Mouse (Mus musculus) kidney, adult 11 months (tissue): Measurements from ENCODE around the gene Arhgap4.

Source experiments
- DNase-seq: peaks from one replicate; pipeline ENCODE4 v3.0.0; 2022

The Arhgap4 gene

DNA sequence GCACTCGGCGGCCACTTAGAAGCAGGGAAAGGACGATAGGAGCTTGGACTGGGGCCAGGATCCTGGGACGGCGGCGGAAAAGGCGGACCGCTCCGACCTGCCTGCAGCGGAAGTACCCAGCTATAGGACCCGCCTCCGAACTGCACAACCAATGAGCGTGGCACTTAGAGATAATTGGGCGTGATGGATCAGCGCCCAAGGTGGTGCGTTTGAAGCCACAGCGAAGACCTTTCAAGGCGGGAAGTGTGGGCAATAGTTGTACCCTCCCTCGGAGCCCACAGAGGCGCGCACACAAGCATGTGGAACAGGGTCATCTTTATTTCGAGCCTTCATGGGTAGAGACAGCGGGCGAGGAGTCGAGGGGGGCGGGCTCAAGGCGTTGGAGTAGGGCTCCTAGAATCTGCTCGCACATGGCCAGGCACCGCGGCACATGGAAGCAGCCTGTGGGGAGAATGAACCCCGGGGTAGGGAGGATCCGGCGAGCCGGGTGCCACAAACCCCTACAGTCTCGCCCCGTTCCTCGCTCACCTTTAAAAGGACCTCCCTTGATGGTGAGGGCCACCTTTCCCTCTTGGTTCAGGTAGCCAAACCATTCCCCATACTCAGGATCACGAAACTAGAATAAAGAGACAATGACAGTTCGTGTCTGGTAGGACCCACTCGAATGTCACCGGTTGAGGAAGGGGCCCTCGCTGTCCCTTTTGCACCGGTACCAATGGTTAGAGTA lies at the start of gene Arhgap4, which contains the start of gene Naa10:
TSS of gene Arhgap4 (minus strand) at position 48 of the 727 bp plus-strand sequence.
TSS of gene Naa10 (minus strand) at position 122 of the 727 bp plus-strand sequence.
- peak; percentile 89 for DNase-seq

DNA sequence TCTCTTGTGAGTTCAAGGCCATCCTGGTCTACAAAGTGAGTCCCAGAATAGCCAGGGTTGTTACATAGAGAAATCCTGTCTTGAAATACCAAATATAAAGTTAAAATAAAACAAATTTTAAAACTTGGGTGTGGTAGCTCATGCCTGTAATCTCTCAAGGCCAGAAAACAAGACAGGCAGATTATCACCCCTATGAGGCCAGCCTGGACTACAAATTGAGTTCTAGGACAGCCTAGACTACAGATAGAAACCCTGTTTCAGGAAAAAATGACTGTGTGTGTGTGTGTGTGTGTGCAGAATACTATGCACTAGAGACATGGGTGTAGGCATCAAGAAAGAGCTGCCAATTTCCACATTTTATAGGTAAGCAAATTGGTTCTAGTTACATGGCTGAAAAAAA lies 49.1 kb upstream of the Arhgap4 start:
- DNase-seq = no peak

DNA sequence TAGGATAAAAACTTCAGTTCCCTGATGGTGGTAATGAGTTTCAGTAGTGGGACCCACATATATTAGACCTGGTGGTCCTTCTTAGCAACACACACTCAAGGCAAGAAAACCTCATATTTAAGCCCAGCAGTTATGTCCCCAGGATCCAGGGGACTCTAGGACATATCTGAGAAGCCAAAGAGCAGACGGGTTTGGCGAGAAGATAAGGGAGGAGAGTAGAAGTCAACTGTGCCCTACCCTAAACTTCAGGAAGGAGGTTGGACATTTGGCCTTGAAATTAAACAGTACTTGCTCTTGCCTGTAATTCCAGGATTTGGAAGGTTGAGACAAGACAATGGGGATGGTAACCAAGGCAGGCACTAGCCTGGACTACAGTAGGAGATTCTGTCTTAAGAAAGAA lies 48.1 kb upstream of the Arhgap4 start:
- DNase-seq = no peak

DNA sequence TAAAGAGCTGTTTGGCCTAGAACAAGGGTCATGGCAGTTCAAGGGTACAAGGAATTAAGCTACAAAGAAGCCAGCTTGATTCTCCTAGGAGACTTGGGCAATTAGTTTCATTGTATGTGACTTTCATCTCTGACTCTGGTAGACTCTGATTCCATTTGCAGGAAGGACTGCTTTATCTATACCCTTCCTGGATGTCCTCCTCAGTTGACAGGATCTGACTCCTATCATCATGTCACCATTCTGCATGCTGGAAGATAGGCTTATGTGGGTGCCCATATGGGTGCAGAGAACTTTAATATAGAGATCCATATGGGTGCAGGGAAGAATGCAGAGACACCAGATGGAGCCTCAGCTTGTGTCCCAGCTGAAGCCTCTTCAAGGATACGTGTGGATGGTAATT lies 47.5 kb upstream of the Arhgap4 start:
- DNase-seq = no peak

DNA sequence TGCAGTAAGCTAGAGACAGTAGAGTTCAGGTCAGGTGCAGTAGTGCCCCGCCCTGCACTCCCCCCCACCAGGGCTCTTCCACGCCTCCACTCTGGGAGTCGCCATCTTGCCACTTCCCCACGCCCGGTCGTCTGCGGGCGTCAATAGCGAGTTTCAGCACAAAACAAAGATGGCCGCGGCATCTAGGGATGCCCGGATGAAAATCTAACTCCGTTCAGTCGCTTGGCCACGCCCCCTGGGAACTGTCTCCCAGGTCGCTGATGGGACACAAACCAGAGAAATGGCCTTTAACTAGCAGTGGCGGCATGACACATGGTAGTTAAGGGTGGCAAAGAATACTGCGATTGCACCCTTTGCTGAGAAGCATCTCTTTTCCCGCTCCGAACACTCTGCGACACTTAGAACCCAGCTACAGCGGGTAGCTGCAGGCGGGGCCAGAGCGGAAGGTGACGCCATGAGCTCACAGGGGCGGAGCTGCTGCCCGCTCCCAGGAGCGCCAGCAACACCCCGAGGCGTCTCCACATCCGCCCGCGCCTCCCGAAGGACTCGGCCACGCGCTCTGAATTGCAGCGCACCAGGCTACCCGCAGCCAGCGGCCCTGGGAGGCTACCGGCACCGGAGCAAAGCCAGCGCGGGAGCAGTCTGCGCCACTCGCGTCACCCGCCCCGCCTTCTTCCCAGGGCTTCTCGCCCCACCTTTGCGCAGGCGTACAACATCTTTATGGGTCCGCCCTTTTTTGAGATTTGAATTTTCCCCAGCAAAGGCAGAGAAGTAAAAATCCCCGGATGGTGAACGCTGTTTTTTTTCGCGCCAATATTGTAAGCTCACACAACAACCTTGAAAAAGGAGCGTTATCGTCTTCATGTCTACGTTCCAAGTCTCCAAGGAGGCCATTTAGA lies 45.8 kb upstream of the Arhgap4 start:
- DNase-seq = peak; percentile 92

DNA sequence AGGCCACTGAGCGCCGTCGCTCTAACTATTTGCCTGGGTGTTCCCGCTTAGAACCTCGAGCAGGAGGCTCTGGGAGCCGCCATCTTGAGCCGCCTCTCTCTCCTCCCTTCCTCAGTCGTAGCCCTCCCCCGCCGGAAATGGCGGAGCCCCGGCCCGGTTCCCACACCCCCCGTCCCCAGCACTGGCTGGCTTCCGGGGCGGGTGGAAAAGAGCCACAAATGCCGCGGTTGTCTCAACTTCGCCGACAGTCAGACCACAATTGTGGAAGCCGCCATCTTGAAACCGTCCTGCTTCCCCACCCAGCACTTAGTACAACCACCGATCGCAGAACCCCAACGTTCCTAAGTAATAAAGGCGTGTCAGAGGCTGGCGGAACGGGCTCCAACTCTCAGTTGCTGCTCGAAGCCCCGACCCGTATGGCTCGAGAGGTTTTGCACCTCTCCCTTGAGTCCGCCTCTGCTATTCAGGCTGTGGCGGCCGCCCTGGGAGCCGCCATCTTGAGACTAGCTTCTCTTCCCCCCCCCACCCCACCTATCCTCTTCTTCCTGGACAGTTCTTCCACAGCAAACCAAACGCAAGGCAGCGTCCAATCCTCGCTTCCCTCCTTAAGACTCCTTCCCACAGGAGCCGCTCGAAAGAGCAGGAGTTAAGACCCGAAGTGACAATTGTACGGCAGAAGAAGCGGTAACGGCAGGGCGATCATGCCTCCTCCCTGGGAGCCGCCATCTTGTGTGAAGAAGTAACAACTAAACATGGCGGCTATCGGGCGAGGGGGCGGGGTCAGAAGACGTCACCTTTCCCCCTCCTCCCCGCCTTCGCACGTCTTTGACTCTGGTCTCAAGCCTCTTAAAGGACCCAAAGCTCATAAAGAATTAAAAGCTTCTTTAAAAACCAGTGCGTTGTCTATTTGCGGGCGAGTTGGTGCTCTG lies 44.8 kb upstream of the Arhgap4 start, which contains the start of gene Hcfc1:
TSS of gene Hcfc1 (minus strand) at position 110 of the 929 bp plus-strand sequence.
- DNase-seq = peak; percentile 90

DNA sequence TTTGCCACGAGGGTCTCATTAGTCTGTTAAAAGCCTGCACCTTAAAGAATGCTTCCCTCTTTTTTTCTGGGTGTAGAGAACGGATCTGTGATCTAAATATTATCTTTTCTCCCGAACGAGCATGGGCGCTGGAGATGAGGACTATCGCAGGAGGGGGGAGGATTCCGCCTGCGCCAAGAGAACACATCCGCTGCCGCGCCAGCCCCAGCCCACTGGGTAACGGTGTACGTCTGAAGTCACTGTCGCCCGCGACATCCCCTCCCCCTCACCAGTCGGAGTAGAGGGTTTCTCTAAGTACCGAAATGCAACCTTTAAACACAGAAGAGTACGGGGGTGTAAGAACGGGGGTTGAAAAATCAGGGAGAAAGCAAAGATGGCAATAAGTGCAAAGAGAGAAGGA lies 43.6 kb upstream of the Arhgap4 start:
- peak; percentile 37 for DNase-seq

DNA sequence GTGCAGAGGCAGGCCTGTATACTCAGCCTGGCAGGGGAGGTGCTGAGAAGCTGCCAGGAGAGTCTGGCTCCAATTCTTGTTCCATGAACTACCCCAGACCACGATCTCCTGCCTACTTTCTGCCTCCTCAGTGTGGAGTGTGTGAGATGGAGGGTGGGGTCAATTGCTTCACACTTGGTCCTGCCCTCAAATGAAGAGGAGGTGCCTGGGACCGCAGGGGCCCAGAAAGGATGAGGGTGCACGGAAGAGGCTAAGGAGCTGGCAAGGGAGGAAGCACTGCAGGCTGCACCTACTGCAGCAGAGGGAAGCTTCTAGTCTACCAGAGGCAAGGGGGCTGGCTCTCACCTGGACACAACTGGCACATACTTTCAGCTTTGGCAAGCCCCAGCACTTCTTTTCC lies 42.7 kb upstream of the Arhgap4 start:
- DNase-seq = peak; percentile 26

DNA sequence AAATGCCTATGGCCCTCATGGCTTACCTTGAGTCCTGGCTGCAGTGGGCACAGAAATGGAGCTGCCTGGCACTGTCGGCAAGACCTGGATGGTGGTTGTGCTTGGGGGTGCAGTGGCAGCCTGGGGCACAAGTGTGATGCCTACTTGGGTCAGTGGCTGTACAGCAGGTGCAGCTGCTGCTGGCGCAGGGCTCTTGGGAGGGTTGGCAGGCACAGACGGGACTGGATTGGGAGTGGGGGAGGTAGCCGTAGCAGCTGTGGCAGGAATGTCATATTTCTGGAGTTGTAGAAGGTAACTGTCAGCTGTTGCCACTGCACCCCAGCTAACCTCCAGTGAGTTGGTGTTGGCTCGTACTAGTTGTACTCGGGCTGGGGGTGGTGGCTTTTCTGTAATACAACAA lies 33.3 kb upstream of the Arhgap4 start:
- DNase-seq = no peak

DNA sequence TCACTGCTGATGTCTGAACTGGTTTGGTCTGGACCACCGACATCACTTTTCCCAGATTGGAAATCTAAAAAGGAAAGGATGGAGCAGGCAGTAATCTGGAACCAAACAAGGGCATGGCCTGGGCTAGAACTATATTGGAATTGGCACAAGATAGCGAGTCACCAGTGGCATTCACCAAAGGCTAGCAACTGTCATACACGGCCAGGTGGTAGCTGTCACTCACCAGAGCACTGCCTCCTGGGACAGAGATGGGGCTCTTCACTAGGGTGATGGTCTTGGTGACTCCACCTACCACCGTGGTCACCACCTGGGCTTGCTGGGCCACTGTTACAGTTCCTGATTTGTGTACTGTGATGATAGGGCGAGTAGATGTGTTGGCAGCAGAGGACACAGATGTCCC lies 30.9 kb upstream of the Arhgap4 start:
- no peak for DNase-seq

DNA sequence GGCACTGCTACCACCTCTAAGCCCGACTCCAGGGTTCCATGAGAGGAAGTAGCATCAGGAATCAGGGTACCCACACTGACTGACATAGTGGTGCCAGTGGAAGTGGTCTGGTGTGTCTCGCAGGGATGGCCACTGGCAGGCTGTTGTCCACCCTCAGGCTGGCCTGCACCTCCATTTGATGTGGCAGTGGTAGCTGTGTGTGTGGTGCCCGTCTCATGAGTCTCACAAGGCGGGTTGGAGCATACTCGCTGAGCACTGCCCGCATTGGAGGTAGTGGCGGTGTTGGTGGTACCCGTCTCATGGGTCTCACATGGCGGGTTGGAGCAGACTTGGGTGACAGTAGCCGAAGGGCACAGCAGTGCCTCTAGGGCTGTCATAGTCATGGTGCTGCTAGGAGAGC lies 27.7 kb upstream of the Arhgap4 start:
- DNase-seq = no peak

DNA sequence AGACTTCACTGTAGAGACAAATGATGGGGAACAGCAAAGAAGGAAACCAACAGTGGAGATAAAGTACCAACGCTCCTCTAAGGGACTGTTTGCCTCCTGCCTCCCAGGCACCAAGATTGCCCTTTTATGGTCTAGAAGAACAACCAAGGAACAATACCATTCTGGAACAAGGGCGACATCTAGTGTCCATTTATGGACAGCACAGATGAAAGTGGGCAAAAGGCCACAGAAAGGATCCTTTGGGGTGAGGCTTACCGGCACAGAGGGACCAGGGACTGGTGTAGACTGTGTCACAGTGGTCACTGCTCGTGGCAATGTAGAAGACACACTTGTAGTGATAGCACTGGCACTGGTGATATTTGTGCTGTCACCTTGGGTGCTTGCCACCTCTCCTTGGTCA lies 27.0 kb upstream of the Arhgap4 start:
- peak; percentile 47 for DNase-seq

DNA sequence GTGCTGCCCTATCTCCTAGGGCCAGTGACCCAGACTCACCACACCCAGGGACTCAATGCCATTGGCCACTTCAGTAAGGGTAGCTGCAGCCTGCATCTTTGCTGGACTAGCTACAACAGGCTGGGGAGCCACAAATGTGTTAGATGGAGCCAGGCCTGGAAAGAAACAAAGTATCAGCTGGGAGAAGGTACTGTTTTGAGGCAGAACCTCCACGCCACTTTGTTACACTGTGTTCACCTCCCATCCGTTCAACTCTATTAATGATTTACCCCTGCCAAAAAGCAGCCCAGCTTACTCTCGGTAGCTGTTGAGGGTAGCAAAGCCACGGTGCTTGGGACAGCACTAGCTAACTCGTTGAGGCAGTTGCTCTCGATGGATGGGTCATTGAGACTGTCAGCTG lies 25.2 kb upstream of the Arhgap4 start:
- no peak for DNase-seq

DNA sequence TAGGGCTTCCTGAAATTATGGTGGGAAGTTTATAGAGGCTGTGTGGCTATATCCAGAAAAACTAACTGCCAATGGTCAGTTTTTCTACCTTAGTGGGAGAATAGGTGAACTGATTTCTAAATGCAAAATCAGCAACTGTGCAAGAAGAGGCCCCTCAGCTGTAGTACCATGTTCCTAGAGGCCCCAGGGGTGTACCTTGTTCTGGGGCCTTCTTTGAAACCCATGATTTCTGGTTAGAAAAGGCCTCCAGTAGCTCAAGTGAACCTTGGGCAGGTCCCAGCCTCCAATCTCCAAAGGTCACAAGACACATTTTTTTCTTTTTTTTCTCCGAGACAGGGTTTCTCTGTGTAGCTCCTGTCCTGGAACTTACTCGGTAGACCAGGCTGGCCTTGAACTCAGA lies 20.6 kb upstream of the Arhgap4 start:
- DNase-seq = no peak

DNA sequence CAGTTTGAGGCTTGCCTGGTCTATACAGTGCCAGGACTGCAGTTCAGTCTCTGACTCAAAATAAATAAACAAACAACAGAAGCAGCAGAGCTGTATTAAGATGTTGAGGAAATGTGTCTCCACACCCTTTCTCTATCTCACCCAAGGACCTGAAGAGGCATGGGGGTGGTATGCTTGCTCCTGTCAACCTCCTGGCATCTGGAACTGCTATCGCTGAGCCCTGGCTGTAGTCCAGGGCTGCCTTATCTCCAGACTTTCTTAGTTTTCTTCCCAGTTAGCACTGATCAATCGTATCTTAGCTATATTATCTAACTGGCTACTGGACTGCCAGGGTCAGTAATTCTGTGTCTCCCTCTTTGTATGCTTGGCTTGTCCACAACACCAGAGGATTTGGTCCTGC lies 20.2 kb upstream of the Arhgap4 start:
- no peak for DNase-seq

DNA sequence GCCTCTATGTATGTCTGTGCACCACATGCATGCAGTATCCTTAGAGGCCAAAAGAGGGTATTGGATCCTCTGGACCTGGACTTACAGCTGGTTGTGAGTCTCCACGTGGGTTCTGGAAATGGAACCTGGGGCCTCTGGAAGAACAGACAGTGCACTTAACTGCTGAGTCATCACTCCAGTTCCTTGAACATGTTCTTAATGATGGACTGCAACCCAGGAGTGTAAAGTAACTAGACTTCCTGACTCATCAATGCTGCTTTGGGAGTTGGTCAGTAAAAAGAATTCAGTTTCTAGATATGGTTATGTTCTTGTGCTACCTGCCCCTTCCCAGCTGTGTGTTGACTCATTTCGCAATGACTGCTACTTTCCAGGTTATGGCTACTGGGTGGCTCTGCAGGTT lies 10.2 kb upstream of the Arhgap4 start:
- DNase-seq = no peak

DNA sequence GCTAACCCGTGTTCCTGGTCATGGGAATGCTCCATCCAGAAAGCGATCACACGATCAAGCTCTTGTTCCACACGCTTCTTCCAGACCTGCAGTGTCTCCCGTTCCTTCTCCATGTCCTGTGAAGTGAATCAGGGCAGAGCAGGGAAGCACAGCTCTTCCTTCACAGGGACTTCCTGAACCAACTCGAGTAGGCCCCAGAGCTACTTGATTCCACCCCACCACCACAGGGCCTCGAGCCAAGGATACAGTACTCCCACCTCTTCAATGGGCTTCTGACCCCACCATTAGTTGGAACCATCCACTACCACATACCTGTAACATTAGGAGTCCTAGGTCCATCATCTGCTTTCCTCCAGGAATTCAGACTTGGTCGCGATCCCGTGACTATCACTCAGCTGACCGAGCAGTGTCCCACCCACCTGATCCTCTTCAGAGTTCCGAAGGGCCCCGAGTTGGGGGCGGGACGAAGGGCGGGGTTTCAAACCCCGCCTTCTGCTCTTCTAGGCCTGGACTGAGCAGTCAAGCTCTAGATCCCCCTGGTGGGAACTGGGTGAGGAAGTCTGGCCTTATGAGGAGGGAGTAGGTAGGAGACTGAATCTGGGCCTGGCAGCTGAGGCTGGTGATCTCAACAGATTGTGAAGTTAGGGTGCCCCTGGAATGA lies 8.9 kb upstream of the Arhgap4 start, which contains the start of gene Renbp:
TSS of gene Renbp (minus strand) at position 449 of the 661 bp plus-strand sequence.
- peak; percentile 84 for DNase-seq

DNA sequence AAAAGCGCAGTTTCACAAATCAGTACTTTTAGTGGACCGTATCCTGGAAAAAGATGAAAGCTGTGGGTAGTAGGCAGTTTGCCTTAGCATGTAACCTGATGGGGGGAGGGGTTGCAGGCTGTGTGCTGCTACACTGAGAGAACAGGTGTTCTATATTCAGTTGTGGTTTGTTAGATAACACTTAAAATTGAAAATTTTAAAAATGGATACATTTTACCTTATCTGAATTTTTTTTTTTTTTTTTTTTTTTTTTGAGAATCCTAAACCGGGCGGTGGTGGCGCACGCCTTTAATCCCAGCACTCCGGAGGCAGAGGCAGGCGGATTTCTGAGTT lies 846 bp upstream of the Arhgap4 start:
- DNase-seq = no peak

DNA sequence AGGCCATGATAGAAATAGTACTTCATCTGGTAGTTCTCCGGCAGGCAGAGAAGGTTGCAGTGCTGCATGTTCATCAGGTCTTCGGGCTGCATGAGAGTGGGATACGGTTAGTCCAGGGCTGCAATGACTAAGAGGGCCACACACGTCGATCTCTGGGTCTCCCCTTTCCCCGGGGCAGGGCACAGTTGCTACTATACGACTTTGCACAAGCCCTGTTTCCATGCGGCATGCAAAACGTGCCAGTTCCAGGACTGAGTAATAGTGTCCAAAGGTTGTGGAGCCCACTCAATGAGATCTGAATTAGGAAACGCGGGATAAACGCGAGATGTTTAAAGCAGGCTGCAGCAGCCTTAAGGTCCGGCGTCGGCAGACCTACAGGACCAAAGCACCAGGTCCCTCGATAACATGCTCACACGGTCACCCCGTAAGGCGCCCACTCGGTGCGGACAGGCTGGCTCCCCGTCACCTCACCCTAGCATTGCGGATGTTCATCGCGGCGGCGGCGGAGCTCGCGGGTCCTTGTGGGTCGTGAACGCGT lies 316 bp downstream of the Arhgap4 start:
- DNase-seq = no peak

DNA sequence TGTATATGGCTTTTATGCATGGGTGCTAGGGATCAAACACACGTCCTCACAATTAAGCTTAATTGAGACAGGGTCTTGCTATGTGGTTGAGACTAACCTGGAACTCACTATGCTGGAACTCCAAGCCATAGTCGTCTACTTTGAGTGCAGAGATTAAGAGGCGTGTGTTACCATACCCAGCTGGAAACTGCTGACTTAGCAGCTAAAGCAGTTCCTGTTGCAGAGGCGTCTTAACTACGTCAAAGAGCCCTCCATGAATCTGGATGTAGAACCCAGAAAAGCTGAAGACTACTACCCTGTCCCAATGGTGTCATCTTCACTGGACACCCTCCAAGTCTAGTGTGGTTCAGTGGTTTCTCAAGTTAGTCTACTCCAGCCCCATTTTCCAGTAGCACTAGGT lies 3.0 kb downstream of the Arhgap4 start:
- no peak for DNase-seq

DNA sequence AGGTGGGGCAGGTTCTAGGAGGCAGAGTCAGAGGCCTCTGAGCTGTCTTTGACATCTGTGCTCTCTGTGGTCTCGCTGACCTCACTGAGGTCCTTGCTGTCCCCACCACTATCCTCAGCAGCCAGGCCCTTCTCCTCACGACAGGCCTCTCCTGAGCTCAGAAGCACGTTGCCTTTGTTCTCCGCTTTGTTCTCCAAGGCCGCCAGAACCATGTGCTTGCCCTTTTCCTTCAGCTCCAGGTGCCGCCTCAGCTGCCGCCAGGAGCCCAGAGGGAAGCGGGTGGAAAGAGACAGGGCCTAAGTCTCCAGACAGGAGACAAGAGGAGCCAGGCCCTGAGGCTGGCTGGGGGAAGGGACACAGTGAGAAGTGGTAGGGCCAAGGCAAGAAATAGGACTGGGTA lies 4.7 kb downstream of the Arhgap4 start:
- no peak for DNase-seq
